Mouse (Mus musculus) ES-E14 (cell line): ENCODE measurements at regions not wholly inside any gene's neighbourhood (a gene's known extent, or its start where the extent isn't known, plus 50 kb on each side); places are given as distances from the start of the nearest gene placed in this dataset.

ENCODE experiments used
- DNase-seq: peaks from one replicate; pipeline ENCODE4 v3.0.0-alpha.2; 2013; ENCODE audit warnings: low read depth, low spot score
- H3K27ac ChIP-seq: 2 replicates; pipeline ENCODE4 v1.5.1; 2012; ENCODE audit warnings: low read depth, mild to moderate bottlenecking, low read length, moderate library complexity, mixed read lengths; ENCODE audit not compliant: poor library complexity, insufficient read depth, severe bottlenecking
- H3K36me3 ChIP-seq: 2 replicates; pipeline ENCODE4 v1.6.1; 2012; ENCODE audit warnings: mild to moderate bottlenecking, low read length, moderate library complexity, mixed read lengths; ENCODE audit not compliant: control insufficient read depth, poor library complexity, insufficient read depth, severe bottlenecking
- H3K4me1 ChIP-seq, 2 experiments: fragments of 150-350 bp in 1 of 2; sonication (generic) in 1 of 2; 2 replicates each; pipeline ENCODE4 v1.6.1; 2012; ENCODE audit warnings: low read length in 2 of 2, mild to moderate bottlenecking in 1 of 2, mixed read lengths in 1 of 2; ENCODE audit not compliant: control insufficient read depth in 2 of 2, insufficient read depth in 2 of 2, poor library complexity in 1 of 2
- H3K4me3 ChIP-seq, 2 experiments: fragments of 150-350 bp in 1 of 2; sonication (generic) in 1 of 2; 2 replicates each; pipeline ENCODE4 v1.5.1; 2012; ENCODE audit warnings: low read length in 2 of 2, low read depth in 1 of 2, mild to moderate bottlenecking in 1 of 2, mixed read lengths in 1 of 2; ENCODE audit not compliant: insufficient read depth in 1 of 2, poor library complexity in 1 of 2, severe bottlenecking in 1 of 2
- H3K9ac ChIP-seq: 2 replicates; pipeline ENCODE4 v1.6.1; 2012; ENCODE audit warnings: low read depth, mild to moderate bottlenecking, low read length, mixed read lengths; ENCODE audit not compliant: poor library complexity, insufficient read depth, severe bottlenecking
- H3K9me3 ChIP-seq: fragments of 150-350 bp; sonication (generic); 2 replicates; pipeline ENCODE4 v1.6.1; 2012; ENCODE audit warnings: low read depth, mild to moderate bottlenecking, low read length; ENCODE audit not compliant: control insufficient read depth, insufficient read depth
- CHD2 ChIP-seq: IDR thresholded peaks from 2 replicates; pipeline ENCODE4 v1.6.1; 2014; ENCODE audit warnings: mild to moderate bottlenecking, low read depth, low read length, inconsistent platforms
- HCFC1 ChIP-seq: IDR thresholded peaks from 2 replicates; pipeline ENCODE4 v1.6.1; 2012; ENCODE audit warnings: low read length, inconsistent platforms, borderline replicate concordance; ENCODE audit not compliant: insufficient read depth
- MAFK ChIP-seq: IDR thresholded peaks from 2 replicates; pipeline ENCODE4 v1.6.1; 2014; ENCODE audit warnings: mild to moderate bottlenecking, low read depth, low read length, inconsistent platforms; ENCODE audit not compliant: insufficient read depth
- ZC3H11A ChIP-seq: IDR thresholded peaks from 2 replicates; pipeline ENCODE4 v1.6.1; 2012; ENCODE audit warnings: low read depth, mild to moderate bottlenecking, inconsistent platforms, low read length, borderline replicate concordance
- ZNF384 ChIP-seq: IDR thresholded peaks from 2 replicates; pipeline ENCODE4 v1.6.1; 2012; ENCODE audit warnings: low read depth, low read length, inconsistent platforms
- in situ Hi-C, 2 experiments: fragments of 600-800 bp; cut with MboI; formaldehyde crosslinking; loops; one replicate each; pipeline ENCODE4 v1.15.1; 2025; ENCODE audit warnings: low sequenced_read_pairs in 2 of 2, inconsistent platforms in 1 of 2; ENCODE audit not compliant: unreplicated experiment in 2 of 2

DNA sequence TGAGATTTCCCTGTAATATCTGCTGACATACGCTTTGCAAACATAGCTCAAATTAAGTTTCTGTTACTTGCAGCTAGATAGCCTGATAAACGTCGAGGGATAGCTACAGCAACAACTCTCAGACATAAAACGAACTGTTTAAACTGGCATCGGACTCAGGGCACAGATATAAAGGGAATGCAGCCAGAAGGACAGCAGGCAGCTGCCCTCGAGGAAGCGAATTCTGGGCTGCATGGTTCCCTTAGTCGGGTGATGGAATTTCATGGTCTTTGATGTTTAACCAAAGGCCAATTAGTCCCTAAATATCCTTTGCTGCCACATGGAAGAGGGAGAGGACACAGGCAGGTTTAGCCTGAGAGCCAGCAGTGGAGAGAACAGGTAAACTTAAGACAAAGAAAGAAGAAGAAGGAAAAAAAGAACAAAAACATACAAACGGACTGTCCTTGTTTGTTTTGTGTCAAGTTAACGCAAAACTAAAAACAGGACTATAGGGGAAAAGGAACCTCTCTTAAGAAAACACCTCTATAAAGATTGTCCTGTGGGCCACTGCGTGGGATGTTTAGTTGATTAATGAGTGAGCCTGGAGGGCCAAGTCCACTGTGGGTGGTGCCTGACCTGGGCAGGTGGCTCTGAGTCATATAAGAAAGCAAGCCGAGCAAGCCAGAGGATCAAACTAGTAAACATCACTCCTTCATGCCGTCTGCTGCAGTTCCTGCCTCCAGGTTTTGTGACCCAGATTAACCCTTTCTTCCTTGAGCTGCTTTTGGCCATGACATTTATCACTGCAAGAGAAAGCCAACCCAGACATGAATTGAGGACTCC is 255.5 kb downstream of the Gm4791 start:
- no peak overlapping the region for H3K27ac ChIP-seq
- no peak overlapping the region for H3K9ac ChIP-seq
- H3K4me3 ChIP-seq, result no peak overlapping the region
- no peaks in the 10 kb centered on the region for H3K9me3 ChIP-seq
- no peaks in the 10 kb centered on the region for H3K4me1 ChIP-seq
- in situ Hi-C loops, result no loop called here
- TF ChIP-seq ZNF384, result no peak
- no peak for TF ChIP-seq MAFK
- no peak for TF ChIP-seq ZC3H11A
- no peaks in the 10 kb centered on the region for H3K36me3 ChIP-seq
- DNase-seq, result no peak

DNA sequence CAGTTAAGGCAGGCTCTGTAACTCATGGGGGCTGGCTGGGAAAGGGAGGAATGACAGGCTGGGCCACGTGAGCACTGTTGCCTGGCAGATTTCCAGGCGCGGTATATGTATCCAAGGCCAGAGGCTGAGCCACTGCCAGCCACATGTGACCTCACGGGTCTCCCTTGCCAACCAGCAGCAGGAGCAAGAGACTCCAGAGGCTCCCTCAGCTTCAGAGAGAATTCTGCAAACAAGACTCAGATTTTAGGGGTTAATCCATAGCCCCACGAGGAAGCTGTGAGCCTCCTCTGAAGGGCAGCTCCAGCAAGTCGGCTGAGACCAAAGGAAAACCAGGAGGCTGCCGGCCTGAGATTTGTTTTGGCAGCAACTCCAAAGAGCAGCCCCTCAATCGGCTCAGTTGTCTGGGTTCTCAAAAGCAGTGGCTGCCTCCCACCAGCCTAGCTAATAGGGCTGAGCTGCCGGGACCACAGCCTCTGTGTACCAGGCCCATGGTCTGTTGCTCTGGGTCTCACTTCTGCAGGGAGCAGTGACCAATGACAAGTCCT is 264.0 kb upstream of the Cadm1 start:
- Histone ChIP-seq H3K27ac (no peak overlapping the region), H3K4me3 (no peak overlapping the region), H3K9ac (no peak overlapping the region), H3K9me3 (no peaks in the 10 kb centered on the region), H3K4me1 (no peaks in the 10 kb centered on the region), H3K36me3 (no peaks in the 10 kb centered on the region)
- TF ChIP-seq ZC3H11A (no peak), MAFK (no peak), ZNF384 (no peak), HCFC1 (no peak), CHD2 (no peak)
- in situ Hi-C loops, result no loop called here
- no peak for DNase-seq

DNA sequence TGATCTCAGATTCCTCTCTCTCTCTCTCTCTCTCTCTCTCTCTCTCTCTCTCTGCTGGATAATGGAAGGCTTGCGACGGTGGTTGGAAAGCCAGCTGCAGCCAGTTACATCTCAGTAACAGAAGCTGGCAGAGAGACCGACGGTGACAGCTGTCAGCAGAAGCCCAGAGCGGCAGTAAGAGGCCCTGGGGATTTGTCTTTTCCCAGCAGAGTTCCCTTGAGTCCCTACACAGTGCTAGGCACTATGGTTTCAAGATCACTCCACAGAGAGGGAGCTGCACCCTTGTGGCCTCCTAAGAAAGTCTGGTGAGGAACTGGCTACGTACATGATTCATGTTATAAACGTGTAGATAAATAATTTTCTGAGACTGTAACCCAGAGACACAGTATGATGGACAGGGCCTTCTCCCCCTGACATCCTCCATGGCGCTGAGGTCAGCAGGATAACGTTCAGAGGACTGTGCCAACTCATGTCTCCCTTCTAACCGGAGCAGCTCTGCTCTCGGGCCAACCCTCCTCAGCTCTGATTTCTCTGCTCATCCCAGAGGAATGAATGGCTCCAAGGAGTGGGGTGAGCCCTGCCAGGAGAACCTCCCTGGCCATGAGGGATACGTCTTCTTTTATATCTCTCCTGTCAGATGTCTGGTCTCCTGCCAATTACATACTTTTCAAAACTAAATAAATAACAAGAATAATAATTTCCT is 253.5 kb upstream of the Cadm1 start:
- TF ChIP-seq HCFC1 (no peak), ZNF384 (no peak), CHD2 (no peak), ZC3H11A (no peak)
- in situ Hi-C loops, result no loop called here
- no peaks in the 10 kb centered on the region for H3K9me3 ChIP-seq
- H3K4me1 ChIP-seq, result peaks cover 0 to 9% of the 10 kb centered on the region in 2 experiments; a peak in 1 of 4 replicates
- no peak overlapping the region for H3K4me3 ChIP-seq
- H3K27ac ChIP-seq, result no peak overlapping the region
- no peak for DNase-seq
- H3K9ac ChIP-seq, result no peak overlapping the region
- H3K36me3 ChIP-seq, result no peaks in the 10 kb centered on the region

DNA sequence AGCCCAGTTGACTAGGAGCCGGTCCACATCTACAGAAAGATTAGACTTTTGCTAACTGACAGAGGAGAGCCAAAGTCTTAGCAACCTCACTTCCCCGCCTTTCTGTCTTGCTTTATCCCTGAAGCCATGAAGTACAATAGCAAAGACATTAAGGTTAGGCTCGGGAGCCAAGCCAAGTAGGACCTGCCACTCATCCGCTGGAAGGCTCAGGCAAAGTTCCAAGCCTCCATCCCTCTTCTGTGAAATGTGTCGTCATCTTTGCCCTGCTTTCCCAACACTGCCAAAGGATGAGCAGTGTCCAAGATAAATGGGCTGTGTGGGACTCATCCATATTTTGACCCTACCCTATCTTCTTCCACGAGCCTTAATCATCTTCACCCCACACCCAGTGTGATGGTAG is 250.6 kb upstream of the Cadm1 start:
- Histone ChIP-seq H3K36me3 (no peaks in the 10 kb centered on the region), H3K4me3 (no peak overlapping the region), H3K9me3 (no peaks in the 10 kb centered on the region), H3K4me1 (peaks cover 0 to 9% of the 10 kb centered on the region in 2 experiments; a peak in 1 of 4 replicates), H3K9ac (no peak overlapping the region), H3K27ac (no peak overlapping the region)
- no peak for TF ChIP-seq HCFC1
- no peak for TF ChIP-seq MAFK
- TF ChIP-seq ZC3H11A, result no peak
- no peak for TF ChIP-seq ZNF384
- no peak for TF ChIP-seq CHD2
- in situ Hi-C loops, result no loop called here
- DNase-seq, result no peak
